Mouse (Mus musculus): ENCODE results near the gene Fxyd7. TPM values are rescaled to one million over a fixed set of nuclear protein-coding genes. Genes with fewer than 3 reads are reported as not detected.
A peak's percentile ranks its signal among the peaks of the same experiment; 100 is the strongest.

The Fxyd7 gene
- polyA plus RNA-seq, 1 experiment = not detected

DNA sequence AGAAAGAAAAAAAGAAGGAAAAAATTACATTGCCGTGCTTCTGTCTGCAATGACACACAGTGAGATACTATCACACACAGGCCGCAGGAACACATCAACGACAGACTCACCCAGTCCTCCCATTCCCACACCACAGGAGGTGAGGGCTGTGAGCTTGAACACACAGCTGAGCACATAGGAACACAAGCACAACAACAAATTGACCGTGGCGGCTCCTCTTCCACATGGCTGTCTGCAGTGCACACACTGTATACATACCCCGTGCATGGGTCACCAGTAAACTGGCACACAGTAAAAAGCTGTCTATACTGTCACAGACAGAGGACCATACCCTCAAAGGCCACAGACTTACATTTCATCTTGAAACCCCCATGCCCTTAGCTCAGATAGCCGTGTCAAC is 5.2 kb upstream of the Fxyd7 start:
- Histone ChIP-seq H3K27ac (ENCODE audit: insufficient read depth, low read depth, low read length) (no peak overlapping the region), H3K4me3 (ENCODE audit: insufficient read depth, low read depth, low read length) (no peak overlapping the region), H3K4me1 (ENCODE audit: control insufficient read depth, insufficient read depth, low read length) (peaks cover 24% of the 10 kb centered on the region)
- WGBS = 89% methylated on average over 7 of the region's 7 CpGs
- TF ChIP-seq CTCF (IDR thresholded peaks at IDR 0.05; ENCODE audit: insufficient read depth, low read depth, low read length) (no peak), POLR2A (IDR thresholded peaks at IDR 0.05; ENCODE audit: insufficient read depth, low read depth, low read length) (no peak)

DNA sequence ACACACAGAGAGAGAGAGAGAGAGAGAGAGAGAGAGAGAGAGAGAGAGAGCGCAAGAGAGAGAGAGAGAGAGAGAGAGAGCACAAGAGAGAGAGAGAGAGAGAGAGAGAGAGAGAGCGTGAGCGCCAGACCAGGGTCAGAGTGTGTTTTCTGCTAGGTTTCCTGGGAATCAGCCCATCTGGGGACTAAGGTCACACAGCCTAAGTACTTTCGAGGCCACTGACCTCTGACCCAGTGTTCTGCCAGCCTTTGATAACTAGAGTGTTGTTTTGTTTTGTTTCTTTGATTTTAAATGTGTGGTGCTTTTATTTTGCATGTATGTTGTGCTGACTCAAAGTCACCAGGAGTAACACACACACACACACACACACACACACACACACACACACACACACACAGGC is 4.6 kb upstream of the Fxyd7 start:
- H3K27ac ChIP-seq (ENCODE audit: insufficient read depth, low read depth, low read length) = no peak overlapping the region
- 81% methylated on average over 3 of the region's 4 CpGs for WGBS
- H3K4me1 ChIP-seq (ENCODE audit: control insufficient read depth, insufficient read depth, low read length) = peaks cover 29% of the 10 kb centered on the region
- TF ChIP-seq POLR2A (IDR thresholded peaks at IDR 0.05; ENCODE audit: insufficient read depth, low read depth, low read length) = no peak
- no peak for TF ChIP-seq CTCF (IDR thresholded peaks at IDR 0.05; ENCODE audit: insufficient read depth, low read depth, low read length)
- H3K4me3 ChIP-seq (ENCODE audit: insufficient read depth, low read depth, low read length) = no peak overlapping the region

DNA sequence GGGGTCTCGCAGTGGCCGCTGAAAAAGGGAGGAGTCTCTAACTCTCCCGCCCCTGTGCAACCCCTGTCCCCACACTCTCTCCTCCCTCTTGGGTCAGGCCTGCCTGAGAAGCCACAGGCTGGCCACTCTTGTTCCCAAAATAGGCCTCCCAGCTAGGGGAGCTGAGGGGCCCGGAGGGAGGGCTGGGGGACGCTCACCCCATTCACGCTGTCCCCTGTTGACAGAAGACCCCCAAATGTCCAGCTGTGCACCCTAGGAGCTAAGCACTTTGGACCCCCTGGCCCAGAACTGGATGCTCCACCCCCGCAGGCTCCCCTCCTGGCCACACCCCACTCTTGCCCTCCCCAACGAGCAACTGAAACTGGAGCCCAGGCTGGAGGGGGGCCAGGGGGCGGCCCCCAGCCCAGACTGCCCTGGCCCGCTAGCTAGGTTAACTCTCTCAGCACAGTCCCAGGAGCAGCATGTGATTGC is 4.1 kb upstream of the Fxyd7 start:
- peaks cover 32% of the 10 kb centered on the region for H3K4me1 ChIP-seq (ENCODE audit: control insufficient read depth, insufficient read depth, low read length)
- TF ChIP-seq POLR2A (IDR thresholded peaks at IDR 0.05; ENCODE audit: insufficient read depth, low read depth, low read length) (no peak), CTCF (IDR thresholded peaks at IDR 0.05; ENCODE audit: insufficient read depth, low read depth, low read length) (no peak)
- 38% methylated on average over 10 of the region's 10 CpGs for WGBS
- peak overlapping the region; percentile 25; the same call in 1 of the 2 replicates for H3K4me3 ChIP-seq (ENCODE audit: insufficient read depth, low read depth, low read length)
- H3K27ac ChIP-seq (ENCODE audit: insufficient read depth, low read depth, low read length) = no peak overlapping the region

DNA sequence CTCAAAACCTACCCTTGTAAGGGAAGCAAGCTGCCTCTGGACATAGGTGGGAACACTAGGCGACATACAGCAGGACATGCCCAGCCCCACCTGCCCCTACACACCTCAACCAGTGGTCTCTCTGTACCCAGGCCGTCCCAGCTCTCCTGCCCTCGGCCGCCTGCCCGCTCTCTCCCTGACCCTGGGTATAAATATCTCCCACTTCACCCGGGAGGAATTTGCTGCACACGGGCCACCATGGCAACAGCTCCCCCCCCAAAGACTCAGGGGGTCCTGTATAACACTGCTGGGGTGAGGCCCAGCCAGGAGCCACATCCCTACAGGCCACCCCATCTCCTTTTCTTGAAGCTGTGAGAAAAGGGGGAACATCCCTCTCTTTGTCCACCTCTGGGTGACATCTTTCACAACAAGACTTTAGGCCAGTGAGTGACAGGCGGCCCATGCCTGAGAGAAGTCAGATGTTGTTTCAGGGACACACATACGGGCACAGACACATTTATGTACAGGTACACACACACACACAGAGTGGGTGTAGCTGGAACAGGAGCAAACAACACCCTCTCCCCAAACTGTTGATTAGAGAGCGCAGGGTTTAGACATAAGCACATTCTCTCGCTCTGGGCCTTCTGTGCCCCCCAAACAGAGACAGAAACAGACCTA is 3.5 kb upstream of the Fxyd7 start:
- Histone ChIP-seq H3K4me3 (ENCODE audit: insufficient read depth, low read depth, low read length) (peak overlapping the region; percentile 25), H3K27ac (ENCODE audit: insufficient read depth, low read depth, low read length) (peak overlapping the region; percentile 66), H3K4me1 (ENCODE audit: control insufficient read depth, insufficient read depth, low read length) (peaks cover 37% of the 10 kb centered on the region)
- TF ChIP-seq CTCF (IDR thresholded peaks at IDR 0.05; ENCODE audit: insufficient read depth, low read depth, low read length) (no peak), POLR2A (IDR thresholded peaks at IDR 0.05; ENCODE audit: insufficient read depth, low read depth, low read length) (no peak)
- 69% methylated on average over 11 of the region's 11 CpGs for WGBS

DNA sequence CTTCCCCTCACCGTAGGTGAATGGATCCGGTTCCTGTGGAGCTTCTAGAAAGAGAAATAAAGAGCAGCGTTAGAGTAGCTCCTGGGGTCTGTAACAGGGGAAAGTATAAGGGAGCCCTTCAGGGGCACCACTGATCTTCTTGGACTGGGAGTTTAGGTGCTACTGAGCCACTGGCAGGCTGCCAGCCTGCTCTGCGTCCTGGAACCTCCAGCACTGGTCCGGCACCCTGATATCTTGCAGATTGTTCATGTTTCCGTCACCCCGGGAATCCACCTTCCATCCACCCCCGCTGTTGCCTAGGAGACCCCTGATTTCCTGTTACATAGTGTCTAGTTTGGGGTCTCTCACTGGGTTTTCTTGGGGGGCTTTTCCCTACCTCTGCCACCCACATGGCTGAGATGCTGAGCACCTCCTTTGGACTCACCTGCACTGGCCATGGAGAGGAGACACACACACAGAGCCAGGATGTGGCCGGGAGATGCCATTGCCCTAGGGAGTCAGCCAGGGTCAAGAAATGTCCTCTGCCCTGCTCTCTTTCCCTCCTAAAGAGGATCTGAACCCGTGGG is 2.7 kb upstream of the Fxyd7 start:
- WGBS = 51% methylated on average over 10 of the region's 10 CpGs

DNA sequence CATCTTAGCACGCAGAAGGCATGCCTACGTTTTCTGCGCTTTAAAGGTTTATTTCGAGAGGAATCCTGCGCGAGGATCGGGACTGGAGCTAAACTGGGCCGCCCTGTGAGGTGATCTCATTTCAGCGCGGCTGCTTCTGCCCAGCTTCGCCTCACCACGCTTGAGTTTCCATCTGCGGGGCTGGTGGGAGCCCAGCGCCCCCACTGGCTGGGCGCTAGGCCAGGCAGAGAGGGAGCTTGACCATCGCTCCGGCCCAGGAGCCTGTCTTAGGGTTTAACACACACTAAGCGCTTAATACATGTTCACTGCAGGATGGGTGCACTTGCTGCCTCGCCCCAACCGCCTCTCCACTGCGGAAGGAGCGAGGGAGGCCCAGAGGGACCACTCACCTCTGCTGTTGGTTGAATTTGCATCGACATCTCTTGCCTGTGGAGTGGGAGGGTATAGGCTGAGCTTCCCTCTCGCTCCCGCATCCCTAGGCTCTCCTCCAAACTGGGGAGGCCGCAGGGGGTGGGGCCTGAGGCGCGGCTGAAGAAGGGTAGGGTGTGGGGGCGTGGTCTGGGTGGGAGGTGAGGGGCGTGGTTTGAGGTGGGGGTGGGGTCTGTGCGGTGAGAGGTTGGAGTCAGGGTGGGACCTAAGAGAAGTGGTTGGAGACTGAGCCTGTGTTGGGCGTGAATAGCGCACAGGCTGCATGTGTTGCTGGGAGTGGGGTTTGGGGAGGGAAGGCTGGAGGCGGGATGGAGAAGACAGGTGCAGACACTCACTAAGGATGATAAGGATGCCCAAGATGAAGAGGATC is 1.6 kb upstream of the Fxyd7 start:
- 12% methylated on average over 34 of the region's 34 CpGs for WGBS
- H3K27ac ChIP-seq (ENCODE audit: insufficient read depth, low read depth, low read length) = no peak overlapping the region

More for the DNA sequence above, 2.7 kb upstream of the Fxyd7 start:
- Histone ChIP-seq H3K4me1 (ENCODE audit: control insufficient read depth, insufficient read depth, low read length) (peaks cover 37% of the 10 kb centered on the region), H3K4me3 (ENCODE audit: insufficient read depth, low read depth, low read length) (0 out of 2 replicates have a peak overlapping the region, but pooled peaks have one; percentile 15), H3K27ac (ENCODE audit: insufficient read depth, low read depth, low read length) (peak overlapping the region; percentile 66; the same call in 1 of the 2 replicates)
- no peak for TF ChIP-seq POLR2A (IDR thresholded peaks at IDR 0.05; ENCODE audit: insufficient read depth, low read depth, low read length)
- TF ChIP-seq CTCF (IDR thresholded peaks at IDR 0.05; ENCODE audit: insufficient read depth, low read depth, low read length) = no peak

DNA sequence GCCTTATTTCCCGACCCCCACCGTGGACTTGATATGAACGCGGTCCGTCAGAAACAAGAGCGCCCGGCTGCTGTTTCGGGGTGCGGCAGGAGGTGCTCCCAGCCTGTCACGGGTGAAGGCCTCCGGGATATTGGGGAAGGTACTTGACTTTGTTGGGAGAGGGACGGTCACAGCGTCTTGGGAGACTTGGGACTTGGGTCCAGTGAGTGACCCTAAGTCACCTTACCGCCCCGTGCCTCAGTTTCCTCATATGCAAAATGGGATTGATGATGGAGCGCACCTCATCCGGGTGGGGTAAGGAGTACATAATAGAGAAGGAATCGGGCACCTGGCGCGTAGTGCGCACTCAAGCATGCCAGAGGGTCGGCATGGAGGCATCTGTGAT is 976 bp upstream of the Fxyd7 start:
- WGBS = 11% methylated on average over 22 of the region's 22 CpGs
- no peak overlapping the region for H3K27ac ChIP-seq (ENCODE audit: insufficient read depth, low read depth, low read length)
- no peak for TF ChIP-seq POLR2A (IDR thresholded peaks at IDR 0.05; ENCODE audit: insufficient read depth, low read depth, low read length)
- TF ChIP-seq CTCF (IDR thresholded peaks at IDR 0.05; ENCODE audit: insufficient read depth, low read depth, low read length) = no peak

More for the DNA sequence above, 1.6 kb upstream of the Fxyd7 start:
- Histone ChIP-seq H3K4me3 (ENCODE audit: insufficient read depth, low read depth, low read length) (0 out of 2 replicates have a peak overlapping the region, but pooled peaks have one; percentile 0), H3K4me1 (ENCODE audit: control insufficient read depth, insufficient read depth, low read length) (peaks cover 37% of the 10 kb centered on the region)
- TF ChIP-seq CTCF (IDR thresholded peaks at IDR 0.05; ENCODE audit: insufficient read depth, low read depth, low read length) = no peak
- no peak for TF ChIP-seq POLR2A (IDR thresholded peaks at IDR 0.05; ENCODE audit: insufficient read depth, low read depth, low read length)

DNA sequence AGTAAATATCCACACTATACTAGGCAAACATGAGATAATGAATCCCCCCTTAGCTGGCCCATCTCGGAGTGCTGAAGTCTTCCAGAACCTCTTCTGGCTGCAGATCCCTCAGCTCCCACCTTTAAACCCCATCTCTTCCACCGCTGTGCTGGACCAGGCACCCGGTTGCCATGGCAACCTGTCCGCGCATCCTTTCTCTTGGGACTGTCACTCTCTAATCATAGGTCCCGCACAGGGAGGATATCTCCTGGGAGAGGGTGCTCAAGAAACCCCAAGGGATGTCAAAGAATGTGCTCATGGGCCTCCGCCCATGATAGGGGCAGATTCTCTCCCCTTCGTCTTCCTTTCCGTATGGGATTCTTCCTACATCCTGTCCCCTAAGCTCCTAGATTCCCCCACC is 346 bp downstream of the Fxyd7 start:
- H3K4me1 ChIP-seq (ENCODE audit: control insufficient read depth, insufficient read depth, low read length) = peaks cover 37% of the 10 kb centered on the region
- no peak overlapping the region for H3K27ac ChIP-seq (ENCODE audit: insufficient read depth, low read depth, low read length)
- peak overlapping the region; percentile 30 for H3K4me3 ChIP-seq (ENCODE audit: insufficient read depth, low read depth, low read length)
- 1% methylated on average over 9 of the region's 9 CpGs for WGBS
- TF ChIP-seq POLR2A (IDR thresholded peaks at IDR 0.05; ENCODE audit: insufficient read depth, low read depth, low read length) (no peak), CTCF (IDR thresholded peaks at IDR 0.05; ENCODE audit: insufficient read depth, low read depth, low read length) (no peak)

More for the DNA sequence above, 976 bp upstream of the Fxyd7 start:
- H3K4me3 ChIP-seq (ENCODE audit: insufficient read depth, low read depth, low read length) = 0 out of 2 replicates have a peak overlapping the region, but pooled peaks have one; percentile 0
- H3K4me1 ChIP-seq (ENCODE audit: control insufficient read depth, insufficient read depth, low read length) = peaks cover 37% of the 10 kb centered on the region
